Mouse (Mus musculus) neural tube, embryonic 10.5 days (tissue): ENCODE data around the gene Ddr1.
A peak's percentile ranks its signal among the peaks of the same experiment; 100 is the strongest.
"Not testable (repeated sequence)": the region's sequence is repeated elsewhere in the genome, so short reads cannot be mapped to it uniquely, and the experiment has no call there.

Experiments used
- DNase-seq: peaks from one replicate; pipeline ENCODE4 v3.0.0-alpha.2; 2017; ENCODE audit warnings: low spot score; ENCODE audit errors: extremely low spot score

Ddr1 gene

GRCm38 (mm10) chr17:35704621-35705464, at the start of gene Ddr1:
Gene Ddr1 (minus strand): TSS chr17:35704621.
- DNase-seq = peak; percentile 81

- DNase-seq = no peak
Measured at GRCm38 (mm10) chr17:35753668-35754067, 49.2 kb upstream of the Ddr1 start.

- DNase-seq = no peak
Measured at GRCm38 (mm10) chr17:35752221-35752811, 47.9 kb upstream of the Ddr1 start.

GRCm38 (mm10) chr17:35749685-35750084, 45.3 kb upstream of the Ddr1 start:
- DNase-seq = no peak

- no peak for DNase-seq
Measured at GRCm38 (mm10) chr17:35744361-35744760, 39.9 kb upstream of the Ddr1 start.

GRCm38 (mm10) chr17:35742948-35743347, 38.5 kb upstream of the Ddr1 start:
- no peak for DNase-seq

- DNase-seq = no peak
Measured at GRCm38 (mm10) chr17:35741589-35742226, 37.3 kb upstream of the Ddr1 start.

GRCm38 (mm10) chr17:35740276-35740880, 36.0 kb upstream of the Ddr1 start:
- DNase-seq = no peak

GRCm38 (mm10) chr17:35739675-35740074, 35.3 kb upstream of the Ddr1 start:
- peak; percentile 56 for DNase-seq

GRCm38 (mm10) chr17:35737743-35738142, 33.3 kb upstream of the Ddr1 start:
- peak; percentile 69 for DNase-seq

- peak; percentile 71 for DNase-seq
Measured at GRCm38 (mm10) chr17:35736280-35736960, 32.0 kb upstream of the Ddr1 start.

- DNase-seq = no peak
Measured at GRCm38 (mm10) chr17:35734478-35734877, 30.1 kb upstream of the Ddr1 start.

- no peak for DNase-seq
Measured at GRCm38 (mm10) chr17:35733398-35733797, 29.0 kb upstream of the Ddr1 start.

GRCm38 (mm10) chr17:35731431-35732145, 27.2 kb upstream of the Ddr1 start:
- DNase-seq = no peak

GRCm38 (mm10) chr17:35730112-35730511, 25.7 kb upstream of the Ddr1 start:
- not testable (repeated sequence) for DNase-seq

- DNase-seq = no peak
Measured at GRCm38 (mm10) chr17:35728821-35729220, 24.4 kb upstream of the Ddr1 start.

- no peak for DNase-seq
Measured at GRCm38 (mm10) chr17:35727471-35728205, 23.2 kb upstream of the Ddr1 start.

- DNase-seq = no peak
Measured at GRCm38 (mm10) chr17:35727028-35727427, 22.6 kb upstream of the Ddr1 start.

- DNase-seq = peak; percentile 94
Measured at GRCm38 (mm10) chr17:35725286-35726232, 21.1 kb upstream of the Ddr1 start.
